Mouse (Mus musculus) forebrain, embryonic 16.5 days (tissue): ENCODE measurements at regions not wholly inside any gene's neighbourhood (a gene's known extent, or its start where the extent isn't known, plus 50 kb on each side); places are given as distances from the start of the nearest gene placed in this dataset.

Source experiments
- ATAC-seq: fragments of 200-750 bp; cut with Nextera tagmentation; 2 replicates; pipeline ENCODE4 v1.8.0; 2017; ENCODE audit warnings: mild to moderate bottlenecking, moderate library complexity
- H3K27ac ChIP-seq: fragments of 300-500 bp; sonication (generic); 2 replicates; pipeline ENCODE4 v1.5.1; 2014; ENCODE audit warnings: low read length, control low read depth
- H3K27me3 ChIP-seq: fragments of 300-500 bp; sonication (generic); replicated peaks from 2 replicates; pipeline ENCODE4 v1.6.1; 2014; ENCODE audit warnings: low read length; ENCODE audit not compliant: control insufficient read depth, insufficient read depth
- H3K36me3 ChIP-seq: fragments of 300-500 bp; sonication (generic); 2 replicates; pipeline ENCODE4 v1.6.1; 2014; ENCODE audit not compliant: control insufficient read depth, insufficient read depth
- H3K4me1 ChIP-seq: fragments of 300-500 bp; sonication (generic); replicated peaks from 2 replicates; pipeline ENCODE4 v1.6.1; 2014; ENCODE audit warnings: low read length; ENCODE audit not compliant: control insufficient read depth, insufficient read depth
- H3K4me2 ChIP-seq: fragments of 300-500 bp; sonication (generic); 2 replicates; pipeline ENCODE4 v1.6.1; 2014; ENCODE audit warnings: mild to moderate bottlenecking, low read length, control low read depth
- H3K4me3 ChIP-seq: fragments of 300-500 bp; sonication (generic); replicated peaks from 2 replicates; pipeline ENCODE4 v1.5.1; 2014; ENCODE audit warnings: mild to moderate bottlenecking, low read length, control low read depth
- H3K9ac ChIP-seq: fragments of 300-500 bp; sonication (generic); replicated peaks from 2 replicates; pipeline ENCODE4 v1.6.1; 2014; ENCODE audit warnings: low read depth, low read length, control low read depth
- H3K9me3 ChIP-seq: fragments of 300-500 bp; sonication (generic); 2 replicates; pipeline ENCODE4 v1.6.1; 2016; ENCODE audit warnings: low read length; ENCODE audit not compliant: control insufficient read depth
- WGBS: fragments of 180-500 bp; shearing (Covaris S2); extraction: QIAGEN DNeasy Blood & Tissue Kit; methylation state at CpG from one replicate; pipeline ENCODE4 v1.1.7; 2014; 5-methylcytosine and 5-hydroxymethylcytosine counted together

- no peak for ATAC-seq
- Histone ChIP-seq H3K27me3 (no peaks in the 10 kb centered on the region), H3K4me3 (no peak overlapping the region), H3K9ac (no peak overlapping the region), H3K27ac (no peak overlapping the region), H3K36me3 (no peaks in the 10 kb centered on the region), H3K4me1 (no peaks in the 10 kb centered on the region), H3K4me2 (no peak overlapping the region), H3K9me3 (no peaks in the 10 kb centered on the region)
- WGBS = 96% methylated on average over 1 of the region's 1 CpGs
Measured at GRCm38 (mm10) chr8:101913665-101914064, 871.8 kb downstream of the Cdh11 start.
